Mouse (Mus musculus) lung, postnatal 14 days (tissue): ENCODE measurements around the gene Olfr401.
"Not testable (repeated sequence)": the region's sequence is repeated elsewhere in the genome, so short reads cannot be mapped to it uniquely, and the experiment has no call there.

Source experiments
- DNase-seq: peaks from one replicate; pipeline ENCODE4 v3.0.0; 2021

Gene Olfr401

DNA sequence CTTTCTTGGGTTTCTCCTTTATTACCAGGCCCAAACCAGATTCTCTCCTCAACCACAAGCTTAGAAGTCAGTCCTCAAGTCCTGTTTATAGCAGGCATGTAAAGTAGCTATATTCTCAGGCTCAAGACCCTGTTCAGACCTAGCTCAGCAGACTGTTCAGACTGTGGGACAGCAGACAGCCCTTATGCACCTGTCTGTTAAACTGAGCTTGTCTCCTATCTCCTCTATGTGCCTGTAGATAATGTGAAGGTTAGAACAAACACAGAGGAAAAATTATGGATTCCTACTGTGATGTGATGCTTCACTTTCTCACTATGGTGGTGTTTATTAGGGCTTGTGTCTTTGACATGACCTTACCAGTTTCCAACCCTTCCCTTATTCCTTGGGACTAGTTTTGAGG, at the start of gene Olfr401:
Olfr401 (plus strand) TSS at position 301 of the 400 bp plus-strand sequence.
- no peak for DNase-seq

DNA sequence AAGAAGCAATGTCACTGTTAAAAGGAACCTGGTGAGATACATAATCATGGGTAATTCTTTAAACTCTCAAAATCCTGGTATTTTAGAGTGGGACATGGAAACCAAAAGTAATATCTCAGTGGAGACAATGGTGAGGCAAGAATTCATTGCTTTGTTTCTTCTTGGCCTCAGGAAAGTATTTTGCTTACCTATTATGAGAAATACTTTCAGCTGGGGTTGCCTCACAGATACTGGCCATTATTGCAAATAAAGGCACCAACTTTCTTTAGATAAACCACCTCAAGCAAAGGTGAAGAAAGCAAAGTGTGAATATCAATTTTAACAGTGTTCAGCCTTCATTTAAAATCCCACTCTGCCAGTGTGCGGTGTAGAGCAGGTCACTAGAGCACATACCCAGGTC, 43.9 kb upstream of the Olfr401 start, which contains the start of gene Zfp616:
Zfp616 (plus strand) TSS at position 301 of the 400 bp plus-strand sequence.
- no peak for DNase-seq

DNA sequence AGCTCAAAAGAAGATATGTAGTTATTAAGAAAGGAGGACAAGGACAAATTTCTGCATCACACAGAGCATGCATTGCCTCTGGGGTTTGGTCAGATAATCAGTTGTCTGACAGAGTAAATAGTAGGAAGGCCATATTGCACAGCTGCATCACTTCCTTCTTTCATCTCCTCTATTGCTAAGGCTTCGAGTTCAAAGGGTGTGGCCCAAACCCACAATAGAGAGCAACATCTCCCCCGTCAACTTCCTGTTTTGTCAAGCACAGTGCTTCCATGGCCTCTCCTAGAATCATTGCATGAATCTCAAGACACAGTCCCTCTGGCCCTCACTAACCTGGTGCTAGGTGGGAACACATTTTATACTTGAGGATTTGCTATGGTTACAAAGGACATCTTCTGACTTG, 12.8 kb upstream of the Olfr401 start:
- no peak for DNase-seq

DNA sequence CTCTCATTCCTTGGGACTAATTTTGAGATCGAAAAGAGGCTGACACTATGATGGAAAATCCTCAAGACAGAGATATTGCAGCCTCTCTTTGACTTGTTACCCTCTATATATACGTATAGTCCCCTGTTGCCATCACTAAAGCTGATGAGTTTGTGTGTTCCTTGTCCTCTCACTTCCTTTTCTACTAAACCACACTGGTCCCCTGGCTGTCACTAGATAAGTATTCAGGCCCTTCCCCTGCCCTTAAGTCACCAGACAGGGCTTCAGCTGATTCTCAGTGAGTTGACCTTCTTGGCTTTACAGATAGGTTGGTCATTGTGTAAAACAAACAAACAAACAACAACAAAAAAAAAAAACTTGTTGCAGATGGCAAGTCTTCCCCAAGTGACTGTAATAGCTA, 12.0 kb upstream of the Olfr401 start:
- DNase-seq = no peak

DNA sequence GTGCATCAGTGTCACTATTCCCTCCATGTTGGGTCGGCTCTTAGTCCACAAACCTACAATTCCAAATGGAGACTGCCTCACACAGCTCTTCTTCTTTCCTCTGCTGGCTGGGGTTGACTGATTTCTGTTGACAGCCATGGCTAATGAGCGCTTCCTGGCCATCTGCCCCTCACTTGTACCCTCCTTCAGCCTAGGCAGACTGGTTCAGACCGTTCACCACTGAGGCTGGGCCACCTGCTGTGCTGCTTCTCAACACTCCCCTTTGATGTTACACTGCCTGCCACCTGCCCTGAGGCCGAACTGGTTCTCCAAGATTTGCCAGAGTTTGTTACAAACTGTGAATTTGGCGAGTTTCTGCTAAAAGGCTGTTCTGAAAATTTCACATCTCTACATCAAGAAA, 8.4 kb upstream of the Olfr401 start:
- DNase-seq = no peak

DNA sequence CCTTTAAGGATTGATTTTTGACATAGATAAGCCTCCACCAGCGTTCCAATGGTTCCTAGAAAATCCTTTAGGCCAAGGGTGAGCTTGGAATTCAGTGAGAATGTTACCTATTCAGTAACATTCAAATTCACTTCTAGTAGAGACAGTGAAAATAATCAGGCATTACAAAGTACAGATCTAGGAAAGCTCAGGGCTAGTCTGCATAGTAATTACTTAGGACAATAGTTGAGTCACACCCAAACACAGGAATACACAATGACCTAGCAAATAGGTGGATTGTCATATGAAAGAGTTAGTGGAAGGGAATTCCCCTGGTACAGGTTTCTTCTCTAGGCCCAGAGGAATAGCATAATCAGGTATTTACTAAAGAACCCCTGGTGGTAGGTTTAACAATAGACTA, 26.5 kb downstream of the Olfr401 start:
- DNase-seq = not testable (repeated sequence)

DNA sequence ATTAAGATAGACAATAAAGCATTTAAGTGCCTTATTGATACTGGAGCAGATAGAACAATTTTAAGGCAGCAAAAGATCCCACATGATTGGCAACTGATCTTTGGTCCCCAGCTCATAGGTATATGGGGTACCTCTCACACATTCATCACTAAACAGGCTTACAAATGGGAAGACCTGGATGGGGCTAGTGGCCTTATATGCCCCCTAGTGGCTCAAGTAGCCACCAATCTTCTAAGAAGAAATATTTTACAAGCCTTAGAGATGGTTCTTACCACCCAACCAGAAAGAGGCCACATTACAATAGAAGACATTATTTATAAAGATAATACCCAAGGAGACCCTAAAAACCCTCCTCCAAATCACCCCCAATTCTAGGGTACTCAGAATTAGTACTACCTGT, 32.4 kb downstream of the Olfr401 start:
- no peak for DNase-seq

DNA sequence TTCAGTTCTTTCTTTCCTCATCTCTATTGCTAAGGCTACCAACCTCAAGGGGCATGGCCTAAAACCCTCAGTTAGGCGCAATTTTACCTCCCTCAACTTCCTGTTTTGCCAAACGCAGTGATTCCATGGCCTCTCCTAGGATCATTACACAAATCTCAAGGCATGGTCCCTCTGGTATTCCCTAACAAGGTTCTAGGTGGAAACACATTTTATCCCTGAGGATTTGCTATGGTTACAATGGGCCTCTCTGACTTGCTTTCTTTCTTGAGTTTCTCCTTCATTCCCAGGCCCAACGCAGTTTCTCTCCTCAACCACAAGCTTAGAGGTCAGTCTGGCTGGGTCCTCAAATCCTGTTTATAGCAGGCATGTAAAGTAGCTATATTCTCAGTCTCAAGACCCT, 39.7 kb downstream of the Olfr401 start, which contains the start of gene Olfr402:
Olfr402 (plus strand) TSS at position 301 of the 400 bp plus-strand sequence.
- no peak for DNase-seq

DNA sequence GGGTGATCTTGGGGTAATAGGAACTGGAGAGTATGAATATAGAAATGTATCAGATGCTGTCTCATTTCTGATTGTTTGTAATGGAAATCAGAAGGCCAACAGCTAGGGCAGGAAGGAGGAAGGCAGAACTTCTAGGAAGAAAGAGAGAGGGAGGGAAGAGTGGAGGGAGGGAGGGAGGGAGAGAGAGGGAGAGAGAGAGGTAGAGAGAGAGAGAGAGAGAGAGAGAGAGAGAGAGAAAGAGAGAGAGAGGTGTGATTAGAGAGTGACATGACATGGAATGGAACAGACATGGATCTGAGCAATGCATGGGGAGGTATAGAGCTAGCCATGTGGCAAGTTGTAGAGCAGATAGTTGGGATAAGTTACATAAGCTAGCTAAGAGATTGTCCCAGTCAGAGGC, 55.3 kb downstream of the Olfr401 start:
- DNase-seq = no peak
